Mouse (Mus musculus): ENCODE measurements around the gene Olfr1428.
"Not testable (repeated sequence)": the region's sequence is repeated elsewhere in the genome, so short reads cannot be mapped to it uniquely, and the experiment has no call there.

The Olfr1428 gene

GRCm38 (mm10) chr19:12115797-12116196 lies at the start of gene Olfr1428:
Gene Olfr1428 (minus strand): TSS chr19:12115897.
- DNase-seq (ENCODE audit: low read depth in 2 of 2, low spot score in 2 of 2): no peak

GRCm38 (mm10) chr19:12145452-12145851 lies 29.8 kb upstream of the Olfr1428 start:
- DNase-seq (ENCODE audit: low read depth in 2 of 2, low spot score in 2 of 2): no peak

GRCm38 (mm10) chr19:12143356-12143755 lies 27.7 kb upstream of the Olfr1428 start:
- DNase-seq (ENCODE audit: low read depth in 2 of 2, low spot score in 2 of 2): no peak

- DNase-seq (ENCODE audit: low read depth in 2 of 2, low spot score in 2 of 2): no peak
Measured at GRCm38 (mm10) chr19:12134289-12134688, 18.6 kb upstream of the Olfr1428 start.

- DNase-seq (ENCODE audit: low read depth in 2 of 2, low spot score in 2 of 2): no peak
Measured at GRCm38 (mm10) chr19:12123103-12123502, 7.4 kb upstream of the Olfr1428 start, which contains the start of gene Olfr76. Gene Olfr76 (minus strand): TSS chr19:12123203.

GRCm38 (mm10) chr19:12116464-12116863 lies 767 bp upstream of the Olfr1428 start:
- DNase-seq (ENCODE audit: low read depth in 2 of 2, low spot score in 2 of 2): no peak

- DNase-seq (ENCODE audit: low read depth in 2 of 2, low spot score in 2 of 2): no peak
Measured at GRCm38 (mm10) chr19:12113807-12114206, 1.9 kb downstream of the Olfr1428 start.

GRCm38 (mm10) chr19:12104541-12104940 lies 11.2 kb downstream of the Olfr1428 start:
- DNase-seq (ENCODE audit: low read depth in 2 of 2, low spot score in 2 of 2): no peak

- no peak for DNase-seq (ENCODE audit: low read depth in 2 of 2, low spot score in 2 of 2)
Measured at GRCm38 (mm10) chr19:12103234-12103633, 12.5 kb downstream of the Olfr1428 start, which contains the start of gene Olfr1427. Gene Olfr1427 (minus strand): TSS chr19:12103334.

GRCm38 (mm10) chr19:12091913-12092312 lies 23.8 kb downstream of the Olfr1428 start, which contains the start of gene Olfr1426:
Gene Olfr1426 (minus strand): TSS chr19:12092013.
- no peak for DNase-seq (ENCODE audit: low read depth in 2 of 2, low spot score in 2 of 2)

GRCm38 (mm10) chr19:12077631-12078030 lies 38.1 kb downstream of the Olfr1428 start, which contains the start of gene Olfr1425:
Gene Olfr1425 (minus strand): TSS chr19:12077731.
- DNase-seq (ENCODE audit: low read depth in 2 of 2, low spot score in 2 of 2): not testable (repeated sequence)

- not testable (repeated sequence) for DNase-seq (ENCODE audit: low read depth in 2 of 2, low spot score in 2 of 2)
Measured at GRCm38 (mm10) chr19:12069546-12069945, 46.2 kb downstream of the Olfr1428 start.

GRCm38 (mm10) chr19:12067806-12068205 lies 47.9 kb downstream of the Olfr1428 start:
- DNase-seq (ENCODE audit: low read depth in 2 of 2, low spot score in 2 of 2): not testable (repeated sequence)

- DNase-seq (ENCODE audit: low read depth in 2 of 2, low spot score in 2 of 2): not testable (repeated sequence)
Measured at GRCm38 (mm10) chr19:12062582-12062981, 53.1 kb downstream of the Olfr1428 start, which contains the start of gene Olfr1424. Gene Olfr1424 (minus strand): TSS chr19:12062682.
